Mouse (Mus musculus) adrenal gland, postnatal 36 days (tissue): Measurements from ENCODE around the gene Riox2. TPM values are rescaled to one million over a fixed set of nuclear protein-coding genes. Genes with fewer than 3 reads are reported as not detected.
"Not testable (repeated sequence)": the region's sequence is repeated elsewhere in the genome, so short reads cannot be mapped to it uniquely, and the experiment has no call there.

Experiments used
- DNase-seq, 2 experiments: peaks; one replicate each; pipeline ENCODE4 v3.0.0; 2021; ENCODE audit warnings: mixed read lengths in 1 of 2
- long read RNA-seq, 2 experiments: library from polyadenylated mRNA; stranded (forward); transcript quantifications; one replicate each; pipeline ENCODE4 v2.0.0; 2021; ENCODE audit warnings: borderline sequencing depth in 2 of 2
- total RNA-seq, 2 experiments: library from RNA; stranded (reverse); gene quantifications; 2 replicates each; pipeline ENCODE4 v1.2.3; 2021

The Riox2 gene
- total RNA-seq = 10 to 100 TPM; 23.9 to 26.1 TPM
- long read RNA-seq, experiment 1, transcript Riox2-201 (10 exons, 2,159 nt) = major isoform, 32 of 42 reads
- long read RNA-seq, experiment 1, partial matches to known transcripts = 5 of 42 reads
- long read RNA-seq, experiment 1, other reads (novel, unspliced or antisense) = 5 of 42 reads
- long read RNA-seq, experiment 2, transcript Riox2-201 (10 exons, 2,159 nt) = major isoform, 10 of 12 reads
- long read RNA-seq, experiment 2, partial matches to known transcripts = 0 of 12 reads
- long read RNA-seq, experiment 2, other reads (novel, unspliced or antisense) = 2 of 12 reads

DNA sequence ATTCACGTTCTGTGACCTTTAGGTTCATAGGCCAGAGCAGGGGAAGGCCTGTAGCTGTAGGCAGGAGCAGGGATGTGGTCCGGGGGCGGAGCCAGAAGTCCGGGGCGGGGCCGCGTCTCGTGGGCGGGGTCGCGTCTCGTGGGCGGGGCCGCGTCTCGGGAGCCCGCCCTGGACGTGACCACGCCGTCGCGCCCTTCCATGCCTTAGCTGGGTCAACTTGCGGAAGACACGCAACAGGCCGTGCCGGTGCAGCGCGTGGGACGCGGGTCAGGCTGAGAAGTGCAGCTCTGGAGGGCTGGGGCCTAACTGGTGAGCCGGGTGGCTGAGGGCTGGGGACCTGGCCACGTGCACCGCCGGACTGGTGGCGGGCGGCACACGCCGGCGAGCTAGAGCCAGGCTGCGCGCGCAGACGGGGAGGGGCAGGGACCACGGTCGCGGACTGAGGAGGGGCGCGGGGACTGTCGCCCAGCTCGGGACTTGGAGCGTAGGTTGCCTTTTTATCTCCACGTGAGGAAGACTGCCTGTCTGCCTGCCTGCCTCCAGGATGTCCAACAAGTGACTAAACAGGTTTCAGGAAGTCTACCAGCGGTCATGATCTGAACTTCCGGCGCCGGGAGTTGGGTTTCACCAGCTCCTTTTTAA, at the start of gene Riox2:
Gene Riox2 (plus strand): TSS at position 139 of the 642 bp plus-strand sequence.
- peak; percentile 86 to 89 for DNase-seq

GRCm38 (mm10) chr16:59427960-59428359, 43.6 kb upstream of the Riox2 start:
- DNase-seq = no peak

GRCm38 (mm10) chr16:59433181-59433580, 38.4 kb upstream of the Riox2 start:
- DNase-seq = no peak

DNA sequence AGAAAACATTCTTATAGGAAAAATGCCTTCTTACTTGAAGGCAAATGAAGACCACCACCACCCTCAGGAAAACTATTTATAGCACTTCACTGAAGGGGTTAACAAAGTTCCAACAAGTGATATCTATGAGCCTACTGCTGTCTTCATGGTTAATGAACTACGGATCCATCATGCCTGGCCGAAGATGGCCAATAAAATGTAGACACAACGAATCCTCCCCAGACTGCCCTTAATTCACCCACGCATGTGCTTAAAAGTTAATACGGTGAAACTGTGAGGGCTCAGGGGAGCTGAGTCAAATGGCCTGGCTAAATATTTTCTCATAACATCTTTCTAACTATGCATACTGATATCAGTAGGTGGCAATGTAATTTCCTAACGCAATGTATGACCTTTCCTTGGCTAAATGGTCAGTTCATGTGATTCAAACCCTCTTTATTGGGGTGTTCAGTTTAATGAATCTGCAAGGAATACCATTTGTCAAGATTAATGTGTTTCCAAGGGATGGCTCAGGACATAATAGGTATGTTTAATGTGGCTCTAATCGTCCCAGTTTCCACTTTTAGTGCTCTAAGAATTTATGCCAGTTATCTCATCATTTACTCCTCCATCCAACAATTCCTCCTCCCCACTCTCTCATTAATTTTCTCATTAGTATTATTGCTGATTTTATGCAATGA, 26.6 kb upstream of the Riox2 start:
- DNase-seq = no peak

- DNase-seq = no peak
Measured at GRCm38 (mm10) chr16:59448181-59448580, 23.4 kb upstream of the Riox2 start.

- DNase-seq = no peak
Measured at GRCm38 (mm10) chr16:59449092-59449491, 22.5 kb upstream of the Riox2 start.

DNA sequence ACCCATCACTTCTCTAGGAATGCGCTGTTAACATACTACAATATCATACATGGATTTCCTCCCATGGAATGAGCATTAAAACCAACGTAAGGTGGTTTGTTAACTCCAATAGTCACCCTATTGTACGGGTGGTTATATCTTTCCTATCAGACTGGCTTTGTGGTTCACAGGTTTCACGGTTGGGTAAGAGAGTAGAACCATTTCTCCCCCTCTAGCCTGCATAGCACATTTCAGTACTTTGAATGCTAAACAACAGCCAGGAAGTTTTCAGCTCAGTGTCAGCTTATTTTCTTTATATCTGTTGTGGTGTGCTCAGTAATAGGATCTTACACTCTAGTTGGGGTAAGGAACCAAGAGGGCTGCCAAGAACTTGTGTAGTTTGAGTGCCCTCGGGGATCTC, 19.8 kb upstream of the Riox2 start:
- DNase-seq = no peak

DNA sequence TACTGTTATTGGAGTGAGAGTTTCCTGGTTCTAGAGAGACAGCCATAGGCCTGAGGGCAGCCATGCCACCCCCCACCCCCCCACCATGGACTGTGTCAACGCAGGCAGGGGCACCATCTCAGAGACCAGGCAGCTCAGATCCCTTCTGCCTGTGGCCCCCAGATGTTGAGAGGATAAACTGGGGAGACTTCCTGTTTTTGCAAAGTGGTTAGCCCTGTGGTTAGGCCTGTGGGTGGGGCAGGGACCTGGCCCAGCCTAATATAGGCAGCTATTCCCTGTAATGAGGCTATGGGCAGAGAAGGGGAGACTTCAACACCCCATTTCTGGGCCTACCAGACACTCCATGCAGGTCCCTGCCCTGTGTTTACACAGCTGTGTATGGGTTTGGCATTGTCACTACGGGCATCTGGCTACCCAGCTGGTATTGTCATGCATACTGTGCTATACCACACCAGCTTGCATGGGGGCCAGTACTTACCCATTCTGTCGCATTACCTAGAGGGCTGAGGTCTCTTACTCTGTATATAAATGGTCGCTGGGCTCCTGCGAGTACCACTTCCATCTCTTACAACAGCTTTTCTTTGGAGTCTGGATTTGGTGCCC, 12.2 kb upstream of the Riox2 start:
- not testable (repeated sequence) for DNase-seq

DNA sequence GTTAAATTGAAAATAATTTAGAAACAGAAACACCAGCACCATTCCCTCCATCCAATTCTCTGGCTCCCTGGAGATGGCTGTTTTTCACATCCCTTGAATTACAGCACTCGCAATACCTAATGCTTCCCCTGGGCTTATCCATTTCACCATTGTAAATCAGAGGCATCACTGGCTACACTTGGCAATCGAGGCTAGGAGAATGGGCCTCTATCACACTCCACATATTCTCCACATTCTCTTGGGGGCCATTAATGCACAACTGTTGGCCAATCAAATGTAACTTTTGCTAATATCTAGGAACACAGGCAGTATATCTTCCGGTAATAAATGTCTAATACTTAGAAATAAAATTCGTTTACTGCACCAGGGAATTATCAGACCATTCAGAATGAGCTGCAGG, 8.0 kb upstream of the Riox2 start:
- DNase-seq = no peak

DNA sequence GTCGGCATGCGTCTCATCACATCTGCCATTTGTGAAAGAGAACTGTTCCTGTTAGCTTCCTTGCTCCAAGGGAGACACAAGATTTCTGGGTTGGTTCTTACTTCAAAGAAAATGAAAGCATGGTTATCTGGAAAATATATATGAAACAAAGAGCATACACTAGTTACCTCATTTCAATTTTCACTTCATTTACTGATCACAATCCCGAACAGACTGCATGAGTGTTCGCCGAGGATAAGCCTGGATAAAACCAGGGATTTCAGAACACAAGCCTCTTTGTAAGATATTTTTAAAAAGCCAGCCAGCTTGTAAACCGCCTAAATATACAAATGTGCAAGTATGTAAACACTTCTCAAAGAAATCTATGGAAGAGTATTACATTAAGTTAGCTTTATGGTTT, 7.6 kb upstream of the Riox2 start:
- DNase-seq = no peak

- DNase-seq = no peak
Measured at GRCm38 (mm10) chr16:59469846-59470245, 1.7 kb upstream of the Riox2 start.

DNA sequence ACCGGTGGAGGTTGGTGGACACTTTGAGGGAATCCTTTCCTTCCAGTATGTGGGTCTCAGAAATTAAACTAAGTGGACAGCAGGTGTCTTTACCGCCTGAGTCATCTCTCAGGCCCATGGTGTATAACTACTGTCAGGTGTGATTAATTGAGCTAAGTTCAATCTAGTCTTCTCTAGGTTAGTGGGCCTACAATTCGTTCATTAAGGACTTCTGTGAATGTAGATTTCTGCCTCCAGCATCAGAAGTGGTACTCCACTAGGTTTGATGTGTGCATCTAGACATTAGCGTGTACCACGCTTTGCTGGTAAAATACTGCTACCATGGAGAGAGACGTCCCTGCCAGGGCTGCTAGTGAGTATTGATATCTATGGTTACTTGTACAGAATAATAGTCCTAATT, 971 bp downstream of the Riox2 start:
- no peak for DNase-seq

DNA sequence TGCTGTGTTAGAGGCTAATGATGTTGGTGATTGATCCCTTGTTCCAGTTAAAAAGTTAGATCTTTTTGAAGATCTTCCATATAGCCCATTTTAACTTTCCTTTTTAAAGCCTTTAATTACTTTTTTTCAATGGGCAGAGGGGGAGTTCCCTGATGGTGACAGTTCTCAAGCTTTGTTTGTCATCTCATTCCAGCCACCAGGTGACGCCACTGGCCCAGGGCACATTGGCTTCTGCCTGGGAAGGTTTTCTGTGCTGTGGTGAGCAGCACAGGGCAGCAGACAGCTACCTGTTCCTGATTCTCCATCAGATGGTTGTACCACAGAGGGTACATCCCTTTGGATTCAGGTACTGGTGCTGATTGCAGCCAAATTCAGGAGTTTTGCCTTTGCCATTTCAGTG, 3.2 kb downstream of the Riox2 start:
- DNase-seq = peak; percentile 65 to 75

DNA sequence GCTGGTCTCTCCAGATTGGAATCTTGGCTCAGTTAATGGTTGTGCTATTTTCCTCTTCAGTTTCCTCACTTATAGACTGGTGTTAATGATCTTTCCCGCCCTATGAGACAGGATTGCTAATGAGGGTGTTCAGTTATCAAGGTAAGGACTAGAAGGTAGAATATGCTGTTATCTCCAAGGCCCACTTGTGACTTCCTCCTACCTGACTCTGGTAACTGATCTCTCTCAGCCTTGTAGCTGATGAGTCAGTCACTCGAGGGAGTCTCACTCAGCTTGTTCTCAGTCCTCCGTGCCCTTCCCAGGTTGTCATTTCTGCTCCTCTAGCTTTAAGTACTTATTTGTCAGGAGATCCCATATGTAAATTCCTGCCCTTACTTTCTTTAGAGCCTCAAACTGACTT, 6.4 kb downstream of the Riox2 start:
- DNase-seq = no peak

DNA sequence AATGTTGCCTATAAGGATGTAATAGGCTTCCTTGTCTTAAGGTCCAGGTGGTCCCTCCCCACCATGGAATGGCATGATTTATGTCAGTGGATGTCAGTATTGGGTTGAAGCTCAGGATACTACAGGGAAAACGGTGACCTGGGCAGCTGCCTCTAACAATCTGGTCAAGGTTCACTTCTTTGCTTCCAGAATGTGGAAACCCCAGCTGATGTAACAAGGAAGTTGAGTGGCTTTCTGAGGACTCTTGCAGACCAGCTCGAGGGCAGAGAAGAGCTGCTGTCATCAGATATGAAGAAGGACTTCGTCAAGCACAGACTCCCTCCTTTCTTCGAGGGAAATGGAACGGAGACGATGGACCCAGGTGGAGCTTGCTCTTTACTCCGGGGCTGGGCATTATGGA, 15.7 kb downstream of the Riox2 start:
- DNase-seq = no peak

- no peak for DNase-seq
Measured at GRCm38 (mm10) chr16:59487975-59488548, 16.5 kb downstream of the Riox2 start.

GRCm38 (mm10) chr16:59493199-59493598, 21.6 kb downstream of the Riox2 start:
- DNase-seq = peak; percentile 42 to 45

DNA sequence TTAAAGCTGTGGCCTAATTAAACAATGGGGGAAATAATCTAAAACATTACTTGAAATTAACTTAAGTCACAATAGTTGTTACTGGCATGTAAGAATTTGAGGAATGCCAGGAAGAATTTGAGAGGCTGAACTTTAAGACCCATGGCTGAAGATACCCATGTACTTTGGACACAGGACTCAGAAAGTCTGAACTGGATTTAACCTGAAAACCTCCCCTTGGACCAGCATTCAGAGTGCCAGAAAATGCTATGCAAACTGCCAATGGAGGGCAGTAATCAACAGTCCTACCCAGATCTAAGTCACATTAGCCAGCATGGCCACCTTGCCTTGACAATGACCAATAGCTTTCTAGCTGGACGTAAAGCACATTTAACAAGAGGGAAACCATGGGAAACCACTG, 26.4 kb downstream of the Riox2 start:
- DNase-seq = no peak

DNA sequence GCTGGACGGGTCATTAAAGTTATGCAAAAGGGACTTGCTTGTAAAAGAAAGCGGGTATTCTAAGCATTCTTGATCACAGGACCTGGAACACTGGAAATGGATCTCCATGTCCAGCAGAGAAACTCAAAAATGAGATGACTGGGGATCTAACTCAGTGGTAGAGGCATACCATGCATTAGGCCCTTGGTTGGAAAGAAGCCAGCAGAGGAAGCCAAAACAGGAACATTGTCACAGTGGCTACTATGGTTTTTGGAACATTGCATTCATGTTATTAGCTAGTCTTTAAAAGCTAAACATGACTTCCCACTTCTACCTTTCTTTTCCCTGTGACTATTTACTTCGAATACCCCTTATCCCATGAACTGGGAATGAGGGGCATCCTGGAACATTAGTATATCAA, 27.6 kb downstream of the Riox2 start:
- DNase-seq = no peak

DNA sequence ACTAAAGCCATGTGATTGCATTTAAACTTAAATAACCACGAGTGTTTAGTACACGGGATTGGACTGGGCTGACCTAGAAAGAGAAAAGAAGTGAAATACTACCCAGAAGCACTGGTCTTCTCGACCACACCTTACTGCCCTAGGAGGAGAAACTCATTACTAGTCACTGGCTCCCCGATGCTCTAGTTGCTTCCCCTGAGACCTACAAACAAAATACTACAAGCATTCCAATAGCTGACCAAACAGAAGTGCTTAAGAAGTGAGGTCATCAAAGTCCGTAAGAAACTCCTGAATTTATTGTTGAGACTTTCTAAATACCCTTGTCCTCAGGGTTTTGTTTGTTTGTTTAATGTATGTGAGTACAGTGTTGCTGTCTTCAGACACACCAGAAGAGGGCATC, 38.3 kb downstream of the Riox2 start:
- no peak for DNase-seq

DNA sequence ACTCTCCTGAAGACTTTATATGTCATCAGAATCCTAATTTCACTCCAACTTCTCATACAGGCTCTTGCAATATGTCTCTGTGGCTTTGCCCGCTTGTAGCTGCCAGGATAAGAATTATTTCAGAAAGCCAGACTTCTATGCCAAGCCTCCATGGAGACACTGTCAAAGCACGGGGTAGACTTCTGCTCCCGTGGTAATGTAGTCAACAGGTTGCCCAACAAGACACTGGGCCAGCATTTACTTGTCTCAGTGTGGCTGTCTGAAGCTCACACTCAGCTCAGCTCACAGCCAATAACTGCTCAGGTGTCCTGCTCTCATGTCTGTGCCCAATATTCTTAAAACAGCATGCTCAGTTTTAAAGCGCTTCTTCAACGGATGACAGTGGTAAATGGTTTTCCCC, 43.6 kb downstream of the Riox2 start:
- no peak for DNase-seq

DNA sequence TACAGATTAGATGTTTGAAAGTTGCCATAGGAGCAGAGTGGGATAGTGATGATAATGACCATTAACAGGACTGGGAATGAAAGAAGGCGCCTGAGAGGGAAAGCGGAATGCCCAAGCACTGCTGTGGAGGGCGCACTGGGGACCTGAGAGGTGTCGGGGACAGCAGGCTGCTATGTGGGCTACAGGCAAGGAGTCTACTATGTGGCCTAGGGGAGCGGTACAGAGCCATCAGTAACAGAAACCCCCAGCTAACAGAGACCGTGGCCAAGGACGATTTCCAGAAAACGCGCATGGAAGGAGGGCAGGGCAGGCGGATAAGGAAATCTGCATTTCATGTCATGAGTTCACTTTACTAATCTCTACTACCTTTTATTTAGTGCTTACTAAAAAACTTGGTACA, 45.4 kb downstream of the Riox2 start:
- no peak for DNase-seq
